Mouse (Mus musculus) heart, embryonic 12.5 days (tissue): ENCODE data around the gene Slx4. TPM values are rescaled to one million over a fixed set of nuclear protein-coding genes. Genes with fewer than 3 reads are reported as not detected.
"Not testable (repeated sequence)": the region's sequence is repeated elsewhere in the genome, so short reads cannot be mapped to it uniquely, and the experiment has no call there.

Experiments
- ATAC-seq: fragments of 200-750 bp; cut with Nextera tagmentation; 2 replicates; pipeline ENCODE4 v1.8.0; 2017; ENCODE audit warnings: moderate TSS enrichment, moderate library complexity; ENCODE audit not compliant: insufficient number of reproducible peaks, low FRiP score
- H3K27ac ChIP-seq: fragments of 300-500 bp; sonication (generic); 2 replicates; pipeline ENCODE4 v1.5.1; 2016; ENCODE audit warnings: mild to moderate bottlenecking, moderate library complexity; ENCODE audit not compliant: poor library complexity, severe bottlenecking
- H3K27me3 ChIP-seq: fragments of 300-500 bp; sonication (generic); replicated peaks from 2 replicates; pipeline ENCODE4 v1.6.1; 2016; ENCODE audit warnings: mild to moderate bottlenecking, moderate library complexity
- H3K36me3 ChIP-seq: fragments of 300-500 bp; sonication (generic); 2 replicates; pipeline ENCODE4 v1.6.1; 2016; ENCODE audit warnings: mild to moderate bottlenecking, moderate library complexity
- H3K4me1 ChIP-seq: fragments of 300-500 bp; sonication (generic); replicated peaks from 2 replicates; pipeline ENCODE4 v1.6.1; 2016; ENCODE audit warnings: mild to moderate bottlenecking
- H3K4me2 ChIP-seq: fragments of 300-500 bp; sonication (generic); 2 replicates; pipeline ENCODE4 v1.6.1; 2016; ENCODE audit warnings: mild to moderate bottlenecking, moderate library complexity
- H3K4me3 ChIP-seq: fragments of 300-500 bp; sonication (generic); 2 replicates; pipeline ENCODE4 v1.5.1; 2016; ENCODE audit warnings: mild to moderate bottlenecking
- H3K9ac ChIP-seq: fragments of 300-500 bp; sonication (generic); 2 replicates; pipeline ENCODE4 v1.6.1; 2016; ENCODE audit warnings: mild to moderate bottlenecking, moderate library complexity
- H3K9me3 ChIP-seq: fragments of 300-500 bp; sonication (generic); replicated peaks from 2 replicates; pipeline ENCODE4 v1.6.1; 2016; ENCODE audit warnings: mild to moderate bottlenecking, moderate library complexity
- WGBS: fragments of 180-500 bp; shearing (Covaris S2); methylation state at CpG from one replicate; pipeline ENCODE4 v1.1.7; 2016; 5-methylcytosine and 5-hydroxymethylcytosine counted together
- polyA plus RNA-seq: library from polyadenylated mRNA; unstranded; fragments of >200 nt; fragmentation: Nextera tagmentation; extraction: Ambion mirVana; gene quantifications from 2 replicates; pipeline ENCODE4 v1.2.1, GENCODE M21; 2016

Gene Slx4
- polyA plus RNA-seq, 1 experiment from 2014 or later: 14.8 TPM

DNA sequence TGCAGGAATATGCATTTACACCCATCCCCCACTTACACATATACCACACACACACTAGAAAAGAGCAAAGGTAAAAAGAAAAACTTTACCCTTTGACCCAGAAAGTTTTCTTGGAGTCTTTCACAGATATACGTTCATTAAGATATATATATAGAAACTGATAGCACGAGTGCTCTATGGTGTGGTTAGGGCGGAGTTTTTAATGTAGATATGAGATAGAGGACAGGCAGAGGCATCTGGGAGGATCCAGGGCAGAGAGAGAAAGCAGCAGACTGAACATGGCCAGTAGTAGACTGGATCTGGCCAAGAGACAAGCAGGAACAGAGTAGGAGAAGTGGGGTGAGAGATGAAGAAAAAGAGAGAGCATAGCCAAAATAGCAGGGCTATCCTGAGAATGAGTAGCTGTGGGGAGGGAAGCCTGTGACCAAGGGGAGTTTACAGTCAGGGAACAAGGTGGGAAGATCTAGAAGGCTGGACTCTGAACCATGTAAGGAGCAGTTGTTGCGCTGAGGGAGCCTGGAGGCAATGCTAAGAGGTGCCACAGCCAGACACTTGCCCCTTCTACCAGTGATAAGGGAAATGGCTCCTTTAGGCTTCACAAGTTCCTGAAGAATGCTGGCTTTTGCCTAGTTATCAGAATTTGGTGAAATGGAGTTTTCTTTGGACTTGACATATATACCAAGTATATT, 9.5 kb upstream of the Slx4 start:
- Histone ChIP-seq H3K36me3 (no peaks in the 10 kb centered on the region), H3K4me3 (no peak overlapping the region), H3K27ac (no peak overlapping the region), H3K9me3 (peaks cover 11% of the 10 kb centered on the region), H3K9ac (no peak overlapping the region), H3K27me3 (no peaks in the 10 kb centered on the region), H3K4me2 (no peak overlapping the region), H3K4me1 (no peaks in the 10 kb centered on the region)
- no peak for ATAC-seq
- WGBS: 53% methylated on average over 4 of the region's 4 CpGs

DNA sequence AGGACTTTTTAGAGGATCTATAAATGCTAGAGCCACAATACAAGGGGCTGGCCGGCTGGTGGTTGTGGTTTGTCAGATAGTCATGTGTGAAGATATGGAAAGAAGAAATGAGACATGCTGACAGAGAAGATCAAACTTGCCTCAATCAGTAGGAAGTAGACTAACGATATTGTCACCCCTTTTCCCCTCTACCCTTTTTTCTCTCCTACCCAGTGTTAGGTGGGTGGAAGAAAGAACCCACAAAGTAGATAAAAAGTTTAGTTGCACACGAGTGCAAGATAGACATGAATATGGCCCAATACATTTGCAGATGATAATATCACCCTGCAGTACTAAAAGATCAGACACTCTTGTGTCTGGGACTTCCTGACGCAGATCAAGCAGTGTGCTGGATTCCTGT, 15.2 kb downstream of the Slx4 start:
- H3K36me3 ChIP-seq: peaks cover 100% of the 10 kb centered on the region
- no peak overlapping the region for H3K27ac ChIP-seq
- H3K4me3 ChIP-seq: no peak overlapping the region
- 87% methylated on average over 4 of the region's 4 CpGs for WGBS
- no peak overlapping the region for H3K9ac ChIP-seq
- H3K27me3 ChIP-seq: no peaks in the 10 kb centered on the region
- H3K4me1 ChIP-seq: no peaks in the 10 kb centered on the region
- H3K9me3 ChIP-seq: no peaks in the 10 kb centered on the region
- ATAC-seq: no peak
- no peak overlapping the region for H3K4me2 ChIP-seq

DNA sequence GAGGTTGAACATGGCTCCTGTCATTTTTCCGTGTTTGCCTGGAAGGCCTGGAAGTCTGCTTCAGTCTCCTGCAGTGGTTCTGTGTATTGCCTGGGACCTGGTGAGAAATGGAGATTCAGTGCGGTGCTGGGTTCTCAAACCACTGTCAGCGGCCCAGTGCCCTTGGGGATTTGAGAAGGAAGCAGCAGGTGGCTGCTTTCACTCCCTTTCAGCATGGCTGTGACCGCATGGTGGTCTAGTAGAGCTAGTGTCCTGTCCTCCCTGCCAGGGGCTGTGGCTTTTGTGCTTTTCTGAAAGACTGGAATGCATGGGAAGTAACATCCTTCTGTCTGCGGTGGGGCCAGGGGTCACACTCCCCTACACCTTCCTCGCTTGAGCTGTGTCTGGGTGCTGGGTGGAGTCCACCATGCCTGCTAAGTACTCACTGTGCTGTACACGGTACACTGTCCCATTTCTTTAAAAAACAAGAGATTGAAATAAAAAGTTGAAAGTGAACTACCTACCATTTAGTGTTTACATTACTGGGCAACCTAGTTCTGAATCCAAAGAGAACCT, 20.3 kb downstream of the Slx4 start:
- Histone ChIP-seq H3K9ac (no peak overlapping the region), H3K4me2 (no peak overlapping the region), H3K4me1 (no peaks in the 10 kb centered on the region), H3K36me3 (peaks cover 99% of the 10 kb centered on the region), H3K27ac (no peak overlapping the region), H3K27me3 (no peaks in the 10 kb centered on the region), H3K9me3 (no peaks in the 10 kb centered on the region), H3K4me3 (no peak overlapping the region)
- 77% methylated on average over 7 of the region's 7 CpGs for WGBS
- ATAC-seq: no peak

DNA sequence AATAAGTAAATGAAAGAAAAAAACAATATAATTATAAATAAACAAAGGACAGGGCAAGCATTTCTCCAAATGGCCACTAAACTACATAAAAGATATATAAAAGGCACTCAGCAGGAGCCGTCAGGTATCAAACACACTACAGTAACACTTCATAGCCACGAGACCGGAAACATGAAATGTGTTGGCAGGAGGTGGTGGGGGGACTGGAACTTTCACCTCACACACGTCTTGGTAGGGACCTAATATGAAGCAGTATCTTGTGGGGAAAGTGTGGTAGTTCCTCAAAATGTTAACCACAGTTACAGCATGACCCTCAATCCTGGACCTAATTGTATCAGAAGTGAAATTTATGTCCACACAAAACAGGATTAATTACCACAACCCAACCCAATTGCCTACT, 21.4 kb downstream of the Slx4 start:
- H3K27me3 ChIP-seq: no peaks in the 10 kb centered on the region
- peaks cover 94% of the 10 kb centered on the region for H3K36me3 ChIP-seq
- peaks cover 1% of the 10 kb centered on the region; the same call in 1 of the 2 replicates for H3K4me1 ChIP-seq
- no peak overlapping the region for H3K9ac ChIP-seq
- H3K9me3 ChIP-seq: no peaks in the 10 kb centered on the region
- no peak overlapping the region for H3K27ac ChIP-seq
- WGBS: 81% methylated on average over 4 of the region's 4 CpGs
- ATAC-seq: no peak
- no peak overlapping the region for H3K4me2 ChIP-seq
- H3K4me3 ChIP-seq: no peak overlapping the region

DNA sequence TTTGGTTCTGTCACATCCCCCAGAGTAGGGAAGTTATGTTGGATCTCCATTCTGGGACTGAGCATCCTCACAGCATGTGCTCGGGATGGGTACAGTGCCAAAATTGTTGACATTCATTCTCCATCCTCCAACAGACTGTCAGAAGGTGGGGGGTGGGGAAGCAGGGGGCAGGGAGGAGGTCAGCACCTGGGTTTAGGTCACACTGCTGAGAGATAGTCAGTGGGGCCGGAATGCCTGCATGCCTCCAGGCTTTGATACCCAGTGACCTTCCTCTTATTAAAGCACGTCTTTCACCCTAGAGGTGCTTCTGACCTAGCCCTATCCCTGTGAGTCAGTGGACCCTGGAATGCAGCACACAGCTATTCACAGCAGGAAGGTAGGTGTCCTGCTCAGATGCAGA, 26.9 kb downstream of the Slx4 start:
- peaks cover 8% of the 10 kb centered on the region; the same call in 1 of the 2 replicates for H3K4me1 ChIP-seq
- no peak overlapping the region for H3K4me2 ChIP-seq
- H3K9me3 ChIP-seq: no peaks in the 10 kb centered on the region
- peaks cover 40% of the 10 kb centered on the region for H3K36me3 ChIP-seq
- ATAC-seq: peak; percentile 26; the same call in 1 of the 2 replicates
- no peak overlapping the region for H3K4me3 ChIP-seq
- H3K9ac ChIP-seq: no peak overlapping the region
- H3K27ac ChIP-seq: no peak overlapping the region
- no peaks in the 10 kb centered on the region for H3K27me3 ChIP-seq
- WGBS: 35% methylated on average over 3 of the region's 3 CpGs

DNA sequence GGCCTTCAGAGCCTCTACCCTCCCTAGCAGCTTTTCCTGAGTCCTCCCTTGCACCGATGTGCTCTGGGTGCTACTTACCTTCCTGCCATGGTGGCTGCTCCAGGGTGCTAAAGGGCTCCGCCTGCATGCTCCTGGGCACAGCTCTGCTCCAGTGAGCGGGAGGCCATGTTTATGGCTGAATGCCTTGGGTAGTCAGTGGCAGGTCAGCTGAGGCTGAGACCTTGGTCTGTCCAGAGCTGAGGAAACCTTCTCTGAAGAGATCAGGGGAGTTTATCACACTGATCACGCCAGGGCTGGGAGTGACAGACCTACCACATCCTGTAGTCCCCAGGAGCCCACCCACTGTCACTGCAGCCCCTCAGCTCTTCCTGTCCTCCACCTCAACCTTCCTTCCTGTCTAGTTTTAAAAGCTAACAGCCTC, 27.3 kb downstream of the Slx4 start, which contains the start of gene Nlrc3:
Gene Nlrc3, minus strand, starts transcription at position 382 of the 421 bp plus-strand sequence.
- Histone ChIP-seq H3K27me3 (no peaks in the 10 kb centered on the region), H3K9ac (no peak within 1 kb of the TSS), H3K4me3 (no peak within 1 kb of the TSS), H3K4me2 (no peak within 1 kb of the TSS), H3K9me3 (no peaks in the 10 kb centered on the region), H3K36me3 (peaks cover 36% of the 10 kb centered on the region), H3K4me1 (peaks cover 8% of the 10 kb centered on the region; the same call in 1 of the 2 replicates), H3K27ac (no peak within 1 kb of the TSS)
- peak; percentile 33; the same call in 1 of the 2 replicates for ATAC-seq
- 63% methylated on average over 4 of the region's 4 CpGs for WGBS

DNA sequence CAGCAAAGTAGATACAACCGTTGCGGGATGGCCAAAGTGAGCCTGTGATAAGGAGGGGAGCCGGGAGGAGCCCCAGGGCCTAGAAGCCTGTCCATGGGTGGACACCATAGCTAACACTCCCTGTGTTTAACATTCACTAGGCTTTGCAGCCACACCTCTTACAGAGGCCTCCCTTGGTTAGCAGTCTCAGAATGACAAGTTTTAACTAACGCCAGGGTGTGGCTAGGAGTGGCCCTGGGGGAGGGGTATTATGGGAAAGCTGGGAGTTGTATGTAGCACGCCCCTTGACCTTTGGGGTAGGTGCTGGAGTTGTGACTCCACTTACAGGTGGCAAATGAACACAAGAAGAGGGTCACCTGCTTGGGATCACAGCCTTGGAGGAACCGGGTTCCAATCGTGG, 27.9 kb downstream of the Slx4 start:
- peaks cover 30% of the 10 kb centered on the region for H3K36me3 ChIP-seq
- WGBS: 79% methylated on average over 7 of the region's 7 CpGs
- H3K4me2 ChIP-seq: no peak overlapping the region
- H3K4me1 ChIP-seq: peaks cover 8% of the 10 kb centered on the region; the same call in 1 of the 2 replicates
- no peak overlapping the region for H3K4me3 ChIP-seq
- ATAC-seq: peak; percentile 45; the same call in 1 of the 2 replicates
- H3K9me3 ChIP-seq: no peaks in the 10 kb centered on the region
- H3K9ac ChIP-seq: no peak overlapping the region
- no peak overlapping the region for H3K27ac ChIP-seq
- H3K27me3 ChIP-seq: no peaks in the 10 kb centered on the region

DNA sequence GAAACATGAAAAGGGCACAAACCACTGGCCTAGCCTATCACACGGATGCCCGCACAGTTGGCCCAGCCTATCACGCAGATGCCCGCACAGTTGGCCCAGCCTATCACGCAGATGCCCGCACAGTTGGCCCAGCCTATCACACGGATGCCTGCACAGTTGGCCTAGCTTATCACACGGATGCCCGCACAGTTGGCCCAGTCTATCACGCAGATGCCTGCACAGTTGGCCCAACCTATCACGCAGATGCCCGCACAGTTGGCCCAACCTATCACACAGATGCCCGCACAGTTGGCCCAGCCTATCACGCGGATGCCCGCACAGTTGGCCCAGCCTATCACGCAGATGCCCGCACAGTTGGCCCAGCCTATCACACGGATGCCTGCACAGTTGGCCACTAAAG, 29.1 kb downstream of the Slx4 start:
- not testable (repeated sequence) for H3K4me2 ChIP-seq, H3K4me1 ChIP-seq, H3K9me3 ChIP-seq, H3K27me3 ChIP-seq, H3K9ac ChIP-seq, H3K27ac ChIP-seq, ATAC-seq, H3K4me3 ChIP-seq
- H3K36me3 ChIP-seq: peaks cover 18% of the 10 kb centered on the region
- 87% methylated on average over 19 of the region's 19 CpGs for WGBS

DNA sequence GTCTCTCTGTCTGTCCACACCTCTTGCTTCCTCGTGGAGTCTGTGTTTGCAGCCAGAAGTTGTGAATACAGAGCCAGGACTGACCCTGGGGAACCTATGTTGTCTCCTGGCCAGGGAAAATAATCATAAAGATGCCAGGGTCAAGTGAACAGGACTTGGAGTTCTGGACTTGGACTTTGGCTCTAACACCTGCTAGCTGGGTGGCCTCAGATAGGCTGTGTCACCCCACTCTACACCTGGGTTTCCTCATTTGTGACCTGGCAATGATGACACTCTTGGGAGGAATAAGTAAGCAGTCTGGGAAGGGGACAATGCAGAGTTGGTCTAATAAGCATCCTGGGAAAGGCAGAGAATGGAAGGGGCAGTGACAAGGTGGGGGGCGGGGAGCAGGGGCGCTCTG, 38.0 kb downstream of the Slx4 start:
- Histone ChIP-seq H3K27ac (no peak overlapping the region), H3K4me3 (no peak overlapping the region), H3K9ac (no peak overlapping the region), H3K4me1 (no peaks in the 10 kb centered on the region), H3K4me2 (no peak overlapping the region), H3K27me3 (no peaks in the 10 kb centered on the region), H3K9me3 (no peaks in the 10 kb centered on the region), H3K36me3 (no peaks in the 10 kb centered on the region)
- ATAC-seq: no peak
- WGBS: 75% methylated on average over 3 of the region's 3 CpGs

DNA sequence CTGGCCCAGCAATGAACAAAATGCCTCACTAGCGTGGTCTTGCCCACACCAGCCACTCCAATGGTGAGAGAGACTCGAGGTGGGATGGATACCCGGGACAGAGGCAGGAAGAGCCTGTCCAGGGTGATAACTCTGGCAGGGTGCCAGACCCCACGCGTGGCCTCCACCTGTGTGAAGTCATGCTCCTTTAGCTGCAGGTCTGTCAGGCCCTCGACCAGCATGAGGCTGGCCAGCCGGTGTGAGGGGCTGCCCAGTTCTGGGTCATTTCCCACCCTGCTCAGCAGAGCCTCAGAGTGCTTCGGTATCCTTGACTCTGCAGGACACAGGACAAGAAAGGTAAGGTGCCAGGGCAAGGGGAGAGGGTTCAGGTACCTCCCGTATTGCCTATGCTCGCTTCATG, 38.6 kb downstream of the Slx4 start:
- Histone ChIP-seq H3K9ac (no peak overlapping the region), H3K27me3 (no peaks in the 10 kb centered on the region), H3K27ac (no peak overlapping the region), H3K36me3 (no peaks in the 10 kb centered on the region), H3K9me3 (no peaks in the 10 kb centered on the region), H3K4me3 (no peak overlapping the region), H3K4me2 (no peak overlapping the region), H3K4me1 (no peaks in the 10 kb centered on the region)
- peak; percentile 18; the same call in 1 of the 2 replicates for ATAC-seq
- 76% methylated on average over 10 of the region's 10 CpGs for WGBS

DNA sequence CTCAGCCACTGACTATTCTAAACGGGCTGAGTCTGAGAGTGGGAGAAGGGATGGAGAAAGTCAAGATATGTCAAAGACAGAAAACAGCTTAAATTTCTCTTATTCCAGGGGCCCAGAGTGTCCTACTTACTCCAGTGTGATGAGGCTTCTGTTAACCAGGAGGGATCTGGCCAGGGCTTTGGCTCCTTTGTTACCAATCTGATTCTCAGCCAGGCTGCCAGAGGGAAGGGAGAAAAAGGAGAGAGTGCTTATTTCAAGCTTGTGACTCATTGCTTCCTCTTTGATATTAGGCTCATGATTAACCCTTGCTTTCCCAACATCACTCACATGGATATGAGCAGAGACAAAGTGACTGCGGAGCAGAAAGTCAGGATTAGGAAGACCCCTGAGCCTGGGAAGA, 44.3 kb downstream of the Slx4 start:
- H3K4me2 ChIP-seq: no peak overlapping the region
- no peak overlapping the region for H3K9ac ChIP-seq
- ATAC-seq: no peak
- WGBS: 36% methylated on average over 2 of the region's 2 CpGs
- no peaks in the 10 kb centered on the region for H3K36me3 ChIP-seq
- no peak overlapping the region for H3K4me3 ChIP-seq
- no peaks in the 10 kb centered on the region for H3K9me3 ChIP-seq
- 0 out of 2 replicates have a peak, but pooled peaks cover 5% of the 10 kb centered on the region for H3K4me1 ChIP-seq
- H3K27ac ChIP-seq: no peak overlapping the region
- no peaks in the 10 kb centered on the region for H3K27me3 ChIP-seq
